Mouse (Mus musculus) liver, embryonic 11.5 days (tissue): Measurements from ENCODE around the gene Slc6a21. TPM values are rescaled to one million over a fixed set of nuclear protein-coding genes. Genes with fewer than 3 reads are reported as not detected.
"Not testable (repeated sequence)": the region's sequence is repeated elsewhere in the genome, so short reads cannot be mapped to it uniquely, and the experiment has no call there.

ENCODE experiments used
- ATAC-seq: fragments of 200-750 bp; cut with Nextera tagmentation; replicated peaks from 2 replicates; pipeline ENCODE4 v1.8.0; 2017; ENCODE audit warnings: moderate number of reproducible peaks, mild to moderate bottlenecking, moderate TSS enrichment, moderate library complexity; ENCODE audit not compliant: low FRiP score
- DNase-seq: peaks from one replicate; pipeline ENCODE4 v3.0.0-alpha.2; 2017; ENCODE audit warnings: low spot score
- H3K27ac ChIP-seq: fragments of 300-500 bp; sonication (generic); 2 replicates; pipeline ENCODE4 v1.5.1; 2014; ENCODE audit warnings: mild to moderate bottlenecking, low read depth, low read length, control low read depth
- H3K27me3 ChIP-seq: fragments of 300-500 bp; sonication (generic); replicated peaks from 2 replicates; pipeline ENCODE4 v1.6.1; 2014; ENCODE audit warnings: low read length, mixed read lengths; ENCODE audit not compliant: control insufficient read depth, insufficient read depth
- H3K36me3 ChIP-seq: fragments of 300-500 bp; sonication (generic); 2 replicates; pipeline ENCODE4 v1.6.1; 2014; ENCODE audit warnings: mild to moderate bottlenecking, low read length, moderate library complexity, mixed read lengths; ENCODE audit not compliant: control insufficient read depth, insufficient read depth
- H3K4me1 ChIP-seq: fragments of 300-500 bp; sonication (generic); replicated peaks from 2 replicates; pipeline ENCODE4 v1.6.1; 2014; ENCODE audit warnings: low read length, mixed read lengths; ENCODE audit not compliant: control insufficient read depth, insufficient read depth
- H3K4me2 ChIP-seq: fragments of 300-500 bp; sonication (generic); 2 replicates; pipeline ENCODE4 v1.6.1; 2014; ENCODE audit warnings: mild to moderate bottlenecking, control low read depth, moderate library complexity
- H3K4me3 ChIP-seq: fragments of 300-500 bp; sonication (generic); 2 replicates; pipeline ENCODE4 v1.5.1; 2014; ENCODE audit warnings: low read depth, low read length, control low read depth
- H3K9ac ChIP-seq: fragments of 300-500 bp; sonication (generic); 2 replicates; pipeline ENCODE4 v1.6.1; 2014; ENCODE audit warnings: low read depth, low read length, control low read depth
- H3K9me3 ChIP-seq: fragments of 300-500 bp; sonication (generic); 2 replicates; pipeline ENCODE4 v1.6.1; 2016; ENCODE audit warnings: low read length, inconsistent platforms, mixed read lengths; ENCODE audit not compliant: control insufficient read depth
- WGBS: fragments of 180-500 bp; shearing (Covaris S2); extraction: QIAGEN DNeasy Blood & Tissue Kit; methylation state at CpG from one replicate; pipeline ENCODE4 v1.1.7; 2014; 5-methylcytosine and 5-hydroxymethylcytosine counted together
- polyA plus RNA-seq: library from polyadenylated mRNA; unstranded; fragments of >200 nt; fragmentation: Nextera tagmentation; extraction: Ambion mirVana; gene quantifications from 2 replicates; pipeline ENCODE4 v1.2.1, GENCODE M21; 2014

Gene Slc6a21
- polyA plus RNA-seq, 1 experiment from 2014 or later, result not detected

GRCm38 (mm10) chr7:45241389-45241749 is 35.9 kb upstream of the Slc6a21 start:
- ATAC-seq, result no peak
- no peak overlapping the region for H3K4me3 ChIP-seq

GRCm38 (mm10) chr7:45247666-45248065 is 29.6 kb upstream of the Slc6a21 start:
- DNase-seq (no peak), ATAC-seq (no peak)
- no peaks in the 10 kb centered on the region for H3K27me3 ChIP-seq
- no peak overlapping the region for H3K4me3 ChIP-seq
- 39% methylated on average over 3 of the region's 3 CpGs for WGBS
- no peak overlapping the region for H3K9ac ChIP-seq
- no peaks in the 10 kb centered on the region for H3K9me3 ChIP-seq
- no peak overlapping the region for H3K27ac ChIP-seq
- H3K36me3 ChIP-seq, result no peaks in the 10 kb centered on the region
- H3K4me2 ChIP-seq, result no peak overlapping the region
- no peaks in the 10 kb centered on the region for H3K4me1 ChIP-seq

More at GRCm38 (mm10) chr7:45241389-45241749, 35.9 kb upstream of the Slc6a21 start:
- Histone ChIP-seq H3K4me2 (no peak overlapping the region), H3K9me3 (no peaks in the 10 kb centered on the region), H3K27me3 (peaks cover 6% of the 10 kb centered on the region), H3K36me3 (no peaks in the 10 kb centered on the region), H3K4me1 (peaks cover 10% of the 10 kb centered on the region), H3K27ac (no peak overlapping the region), H3K9ac (no peak overlapping the region)
- WGBS, result 82% methylated on average over 6 of the region's 6 CpGs
- no peak for DNase-seq

GRCm38 (mm10) chr7:45253806-45254205 is 23.5 kb upstream of the Slc6a21 start:
- H3K27me3 ChIP-seq, result peaks cover 5% of the 10 kb centered on the region; the same call in 1 of the 2 replicates
- H3K4me3 ChIP-seq, result no peak overlapping the region
- ATAC-seq (no peak), DNase-seq (no peak)
- H3K27ac ChIP-seq, result no peak overlapping the region
- H3K9ac ChIP-seq, result no peak overlapping the region
- 87% methylated on average over 8 of the region's 8 CpGs for WGBS
- no peaks in the 10 kb centered on the region for H3K36me3 ChIP-seq
- H3K4me2 ChIP-seq, result no peak overlapping the region
- no peaks in the 10 kb centered on the region for H3K9me3 ChIP-seq
- no peaks in the 10 kb centered on the region for H3K4me1 ChIP-seq

- 60% methylated on average over 5 of the region's 7 CpGs for WGBS
- H3K27ac ChIP-seq, result not testable (repeated sequence)
Observed at GRCm38 (mm10) chr7:45255822-45256221, 21.5 kb upstream of the Slc6a21 start.

GRCm38 (mm10) chr7:45257063-45257840 is 20.1 kb upstream of the Slc6a21 start:
- peaks cover 5% of the 10 kb centered on the region for H3K27me3 ChIP-seq
- DNase-seq, result peak; percentile 26
- no peaks in the 10 kb centered on the region for H3K4me1 ChIP-seq
- no peaks in the 10 kb centered on the region for H3K9me3 ChIP-seq
- H3K4me2 ChIP-seq, result no peak overlapping the region
- no peak for ATAC-seq
- no peaks in the 10 kb centered on the region for H3K36me3 ChIP-seq
- H3K4me3 ChIP-seq, result no peak overlapping the region
- H3K27ac ChIP-seq, result no peak overlapping the region
- no peak overlapping the region for H3K9ac ChIP-seq
- WGBS, result 62% methylated on average over 11 of the region's 11 CpGs

More at GRCm38 (mm10) chr7:45255822-45256221, 21.5 kb upstream of the Slc6a21 start:
- not testable (repeated sequence) for ATAC-seq, H3K9ac ChIP-seq, H3K4me2 ChIP-seq, H3K36me3 ChIP-seq, H3K4me1 ChIP-seq, H3K27me3 ChIP-seq, H3K4me3 ChIP-seq, H3K9me3 ChIP-seq, DNase-seq

GRCm38 (mm10) chr7:45259281-45259680 is 18.0 kb upstream of the Slc6a21 start:
- no peaks in the 10 kb centered on the region for H3K9me3 ChIP-seq
- WGBS, result 79% methylated on average over 8 of the region's 8 CpGs
- H3K4me2 ChIP-seq, result no peak overlapping the region
- peaks cover 5% of the 10 kb centered on the region for H3K27me3 ChIP-seq
- ATAC-seq (no peak), DNase-seq (no peak)
- H3K4me1 ChIP-seq, result no peaks in the 10 kb centered on the region
- no peak overlapping the region for H3K9ac ChIP-seq
- no peak overlapping the region for H3K4me3 ChIP-seq
- H3K27ac ChIP-seq, result no peak overlapping the region
- H3K36me3 ChIP-seq, result no peaks in the 10 kb centered on the region

- DNase-seq, result no peak
- WGBS, result 52% methylated on average over 7 of the region's 7 CpGs
Observed at GRCm38 (mm10) chr7:45262266-45262665, 15.0 kb upstream of the Slc6a21 start.

GRCm38 (mm10) chr7:45263006-45263607 is 14.2 kb upstream of the Slc6a21 start:
- no peaks in the 10 kb centered on the region for H3K9me3 ChIP-seq
- no peak overlapping the region for H3K27ac ChIP-seq
- WGBS, result 72% methylated on average over 7 of the region's 7 CpGs
- H3K36me3 ChIP-seq, result no peaks in the 10 kb centered on the region
- H3K4me3 ChIP-seq, result no peak overlapping the region
- DNase-seq, result no peak
- H3K27me3 ChIP-seq, result peaks cover 7% of the 10 kb centered on the region
- H3K4me2 ChIP-seq, result no peak overlapping the region
- no peaks in the 10 kb centered on the region for H3K4me1 ChIP-seq
- ATAC-seq, result no peak
- no peak overlapping the region for H3K9ac ChIP-seq

More at GRCm38 (mm10) chr7:45262266-45262665, 15.0 kb upstream of the Slc6a21 start:
- Histone ChIP-seq H3K9ac (no peak overlapping the region), H3K36me3 (no peaks in the 10 kb centered on the region), H3K4me3 (no peak overlapping the region), H3K9me3 (no peaks in the 10 kb centered on the region), H3K27ac (no peak overlapping the region), H3K4me1 (no peaks in the 10 kb centered on the region), H3K4me2 (no peak overlapping the region), H3K27me3 (peaks cover 5% of the 10 kb centered on the region)
- ATAC-seq, result no peak

GRCm38 (mm10) chr7:45264348-45264747 is 13.0 kb upstream of the Slc6a21 start:
- ATAC-seq (no peak), DNase-seq (no peak)
- H3K36me3 ChIP-seq, result no peaks in the 10 kb centered on the region
- H3K4me3 ChIP-seq, result no peak overlapping the region
- H3K4me2 ChIP-seq, result no peak overlapping the region
- WGBS, result 61% methylated on average over 3 of the region's 3 CpGs
- H3K27me3 ChIP-seq, result peaks cover 8% of the 10 kb centered on the region; the same call in 1 of the 2 replicates
- H3K4me1 ChIP-seq, result no peaks in the 10 kb centered on the region
- H3K27ac ChIP-seq, result no peak overlapping the region
- no peaks in the 10 kb centered on the region for H3K9me3 ChIP-seq
- H3K9ac ChIP-seq, result no peak overlapping the region
